Mouse (Mus musculus): ENCODE results near the gene Cpn1. TPM values are rescaled to one million over a fixed set of nuclear protein-coding genes. Genes with fewer than 3 reads are reported as not detected.

Gene Cpn1
- total RNA-seq, 2 experiments from 2014 or later = 0.36 TPM; not detected in 1

DNA sequence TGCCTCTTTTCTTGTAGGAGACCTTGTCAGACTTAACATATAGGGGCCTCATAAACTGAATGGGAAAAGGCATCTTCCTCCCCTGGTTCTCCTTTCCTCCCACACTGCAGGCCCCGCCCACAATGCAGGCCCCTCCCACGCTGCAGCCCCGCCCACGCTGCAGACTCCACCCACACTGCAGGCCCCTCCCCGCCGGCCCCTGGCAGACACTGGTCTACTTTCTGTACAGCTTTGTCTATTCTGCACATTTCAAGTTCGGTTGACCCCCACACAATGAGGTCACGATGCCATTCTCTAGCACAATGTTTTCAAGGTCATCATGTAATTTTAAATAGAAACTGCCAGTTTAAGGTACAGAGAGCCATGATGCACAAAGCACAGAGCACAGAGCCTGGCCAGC lies 62.0 kb downstream of the Cpn1 start:
- no peak for TF ChIP-seq CTCF (conservative IDR thresholded peaks at IDR 0.05)
- H3K4me3 ChIP-seq = no peak overlapping the region
- DNase-seq (ENCODE audit: low spot score in 2 of 2) = no peak
- H3K27ac ChIP-seq = no peak overlapping the region

DNA sequence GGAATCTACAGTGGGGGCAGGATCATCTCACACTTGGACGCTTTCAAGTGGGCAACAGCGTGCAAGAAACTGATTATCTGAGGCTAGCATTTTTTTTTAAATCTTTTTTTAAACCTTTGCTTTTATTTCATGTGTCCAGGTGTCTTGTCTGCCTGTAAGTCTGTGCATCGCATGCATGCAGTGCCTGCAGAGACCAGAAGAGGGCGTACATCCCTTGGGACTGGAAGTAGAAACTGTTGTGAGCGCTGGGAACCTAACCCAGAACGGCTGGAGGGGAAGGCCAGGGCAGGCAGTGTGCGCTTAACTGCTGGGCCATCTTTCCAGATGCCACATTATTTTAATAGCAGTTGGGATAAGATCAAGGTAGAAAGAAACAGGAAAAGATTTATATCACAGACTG lies 63.4 kb downstream of the Cpn1 start:
- no peak for DNase-seq (ENCODE audit: low spot score in 2 of 2)
- H3K4me3 ChIP-seq = no peak overlapping the region
- no peak overlapping the region for H3K27ac ChIP-seq
- peak; percentile 50 for TF ChIP-seq CTCF (conservative IDR thresholded peaks at IDR 0.05)

DNA sequence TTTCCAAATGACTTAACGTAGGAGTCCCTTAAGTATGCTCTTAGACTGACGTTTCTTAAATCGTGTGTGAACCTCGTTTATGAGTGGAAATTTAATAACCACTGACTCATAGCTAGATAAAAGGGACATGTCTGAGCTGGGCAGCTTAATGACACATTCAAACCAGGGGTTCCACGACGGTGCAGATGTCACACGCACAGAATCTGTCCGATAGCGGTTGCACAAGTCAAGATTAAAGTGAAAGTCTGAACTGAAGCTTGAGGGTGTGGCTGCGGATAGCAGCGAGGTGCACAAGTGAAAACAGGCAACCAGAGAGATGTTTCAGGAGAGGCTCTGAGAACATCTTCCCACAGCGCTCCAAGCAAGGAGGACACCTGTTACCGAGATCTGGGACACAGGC lies 64.9 kb downstream of the Cpn1 start:
- DNase-seq (ENCODE audit: low spot score in 2 of 2) = no peak
- TF ChIP-seq CTCF (conservative IDR thresholded peaks at IDR 0.05) = no peak
- no peak overlapping the region for H3K4me3 ChIP-seq
- H3K27ac ChIP-seq = no peak overlapping the region

DNA sequence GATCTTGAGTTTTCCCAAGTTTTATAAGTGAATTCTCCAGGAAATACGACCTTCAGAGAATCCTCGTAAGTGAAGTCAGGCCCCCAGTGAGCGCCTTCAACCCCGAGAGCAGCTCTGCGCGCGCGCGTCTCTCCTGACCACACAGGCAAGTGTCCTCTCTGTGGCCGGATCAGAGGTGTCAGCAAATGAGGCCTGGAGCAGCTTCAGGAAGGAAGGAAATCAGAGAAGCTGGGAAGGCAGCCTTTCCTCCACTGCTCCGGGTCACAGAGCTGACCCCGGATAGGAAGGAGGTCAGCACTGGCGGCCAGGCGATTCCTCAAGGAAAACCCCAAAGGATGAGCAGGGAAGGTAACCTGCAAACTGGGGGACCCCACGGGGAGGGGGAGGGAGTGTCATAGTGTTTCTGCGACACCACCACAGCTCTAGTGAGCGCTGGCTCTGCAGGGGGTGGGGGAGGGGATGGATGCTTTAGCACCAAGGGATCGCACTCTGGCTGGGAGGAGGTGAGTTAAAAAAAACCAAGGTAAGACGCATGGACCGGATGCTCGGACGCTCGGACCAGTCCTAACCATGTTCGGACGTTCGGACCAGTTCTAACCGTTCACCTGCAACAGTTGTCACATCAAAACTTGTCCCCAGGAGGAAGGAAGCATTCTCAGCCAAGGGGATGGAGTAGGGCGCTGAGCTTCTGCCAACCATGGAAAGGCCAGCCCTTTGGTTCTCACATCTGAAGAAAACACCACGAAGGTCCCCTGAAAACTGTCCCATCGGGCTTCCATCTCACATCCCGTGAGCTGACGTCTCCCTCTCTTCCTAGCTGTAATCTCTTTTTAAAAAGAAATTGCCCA lies 65.7 kb downstream of the Cpn1 start:
- Histone ChIP-seq H3K4me3 (no peak overlapping the region), H3K27ac (no peak overlapping the region)
- no peak for TF ChIP-seq CTCF (conservative IDR thresholded peaks at IDR 0.05)
- no peak for DNase-seq (ENCODE audit: low spot score in 2 of 2)

DNA sequence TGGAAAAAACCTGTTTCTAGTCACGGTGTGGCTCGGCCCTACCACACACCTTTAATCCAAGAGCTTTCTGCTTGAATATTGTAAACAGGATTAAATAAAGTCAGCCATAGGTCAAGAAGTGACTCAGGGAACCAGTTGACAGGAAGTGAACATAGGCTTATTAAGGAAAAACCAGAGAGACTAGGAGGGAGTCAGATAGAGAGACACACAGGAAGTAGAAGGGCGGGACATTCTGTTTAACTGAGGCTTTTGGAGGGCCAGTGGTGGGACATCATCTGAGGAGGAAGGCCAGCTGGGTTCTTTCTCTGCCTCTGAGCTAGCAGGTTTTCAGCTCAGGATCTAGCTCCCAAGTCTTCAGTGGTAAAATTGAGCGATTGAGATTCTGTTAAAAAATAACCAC lies 66.5 kb downstream of the Cpn1 start:
- no peak overlapping the region for H3K4me3 ChIP-seq
- DNase-seq (ENCODE audit: low spot score in 2 of 2) = no peak
- no peak overlapping the region for H3K27ac ChIP-seq
- TF ChIP-seq CTCF (conservative IDR thresholded peaks at IDR 0.05) = no peak

DNA sequence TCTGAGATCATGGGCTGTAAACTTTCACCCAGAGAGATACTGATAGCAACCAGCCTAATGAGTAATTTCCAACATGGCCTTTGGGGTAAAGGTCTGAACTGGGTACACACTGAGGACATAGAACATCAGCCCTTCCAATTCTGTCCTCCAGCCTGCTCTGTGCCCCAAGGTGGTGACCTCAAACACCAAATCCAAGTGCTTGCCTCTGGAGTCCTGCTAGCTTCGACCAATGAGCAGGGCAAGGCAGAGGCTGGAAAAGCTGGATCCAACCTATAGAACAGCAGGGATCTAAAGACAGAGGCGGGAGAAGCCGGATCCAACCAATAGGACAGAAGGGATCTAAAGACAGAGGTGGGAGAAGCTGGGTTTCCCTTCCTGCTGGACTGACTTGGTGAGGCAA lies 67.5 kb downstream of the Cpn1 start:
- H3K27ac ChIP-seq = no peak overlapping the region
- H3K4me3 ChIP-seq = no peak overlapping the region
- DNase-seq (ENCODE audit: low spot score in 2 of 2) = no peak
- no peak for TF ChIP-seq CTCF (conservative IDR thresholded peaks at IDR 0.05)

DNA sequence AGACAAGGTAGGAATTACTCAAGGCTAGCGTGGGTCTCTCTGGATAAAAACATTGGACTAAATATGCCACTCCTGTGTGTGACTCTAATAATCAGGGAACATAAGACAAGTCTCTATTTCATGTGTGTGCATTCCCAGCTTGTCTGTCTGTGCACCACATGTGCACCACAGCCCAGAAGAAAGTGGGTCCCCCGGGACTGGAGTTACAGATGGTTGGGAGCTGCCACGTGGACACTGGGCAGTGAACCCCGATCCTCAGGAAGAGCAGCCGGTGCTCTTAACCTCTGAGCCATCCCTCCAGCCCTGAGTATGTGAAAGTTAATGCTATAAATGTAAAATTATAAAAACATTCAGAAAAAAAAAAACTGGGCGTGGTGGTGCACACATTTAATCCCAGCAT lies 68.6 kb downstream of the Cpn1 start:
- H3K27ac ChIP-seq = no peak overlapping the region
- DNase-seq (ENCODE audit: low spot score in 2 of 2) = no peak
- no peak for TF ChIP-seq CTCF (conservative IDR thresholded peaks at IDR 0.05)
- H3K4me3 ChIP-seq = no peak overlapping the region

DNA sequence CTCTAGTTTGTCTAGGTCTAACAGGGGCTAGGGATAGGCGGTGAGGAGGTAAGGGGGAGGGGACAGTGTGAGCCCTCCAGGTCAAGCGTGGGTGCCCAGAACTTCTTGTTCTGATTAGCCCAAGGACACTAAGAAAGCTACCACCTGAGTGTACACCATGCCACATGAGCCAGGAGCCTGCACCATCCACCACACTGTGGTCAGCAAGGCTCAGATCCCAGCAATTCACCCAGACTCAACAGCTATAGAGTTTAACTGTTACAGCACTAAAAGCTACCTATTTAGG lies 69.0 kb downstream of the Cpn1 start:
- no peak for DNase-seq (ENCODE audit: low spot score in 2 of 2)
- no peak overlapping the region for H3K27ac ChIP-seq
- no peak overlapping the region for H3K4me3 ChIP-seq
- TF ChIP-seq CTCF (conservative IDR thresholded peaks at IDR 0.05) = no peak

DNA sequence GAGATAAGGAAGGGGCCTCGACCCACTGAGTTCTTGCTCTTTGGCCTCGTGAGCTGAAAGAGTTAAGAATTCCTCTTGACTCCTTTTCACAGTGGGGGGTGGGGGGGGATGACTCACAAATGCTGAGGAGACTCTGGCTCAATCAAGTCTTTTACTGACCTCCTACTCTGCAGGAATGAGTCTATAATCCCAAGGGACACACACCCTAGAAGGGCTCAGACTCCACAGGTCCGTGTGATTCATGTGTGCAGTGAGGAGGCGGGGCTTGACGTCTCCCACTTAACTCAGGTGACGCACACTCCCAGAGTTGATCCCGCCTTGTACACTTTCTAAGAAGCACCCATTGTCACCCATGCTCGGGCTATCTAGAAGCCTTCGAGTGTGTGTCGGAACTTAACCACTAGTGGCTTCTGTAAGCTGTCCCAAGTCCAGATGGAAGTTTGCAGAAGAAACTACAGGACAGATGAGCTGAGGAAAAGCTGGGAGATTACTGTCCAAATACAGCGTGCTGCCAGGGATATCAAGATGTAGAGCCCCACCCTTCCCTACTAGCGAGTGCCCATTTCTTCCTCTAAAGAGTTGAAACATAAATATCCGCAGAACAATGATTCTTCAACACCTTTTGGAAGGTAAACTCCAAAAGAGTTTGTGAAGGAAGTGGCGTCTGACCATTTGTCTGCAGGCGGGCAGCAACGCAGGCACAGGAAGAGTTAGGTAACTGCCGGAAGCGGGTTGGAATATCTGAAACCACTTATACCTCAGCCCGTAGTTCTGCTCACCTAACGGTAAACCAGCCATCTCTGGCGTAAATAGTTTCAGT lies 69.6 kb downstream of the Cpn1 start:
- H3K4me3 ChIP-seq = no peak overlapping the region
- DNase-seq (ENCODE audit: low spot score in 2 of 2) = no peak
- no peak for TF ChIP-seq CTCF (conservative IDR thresholded peaks at IDR 0.05)

DNA sequence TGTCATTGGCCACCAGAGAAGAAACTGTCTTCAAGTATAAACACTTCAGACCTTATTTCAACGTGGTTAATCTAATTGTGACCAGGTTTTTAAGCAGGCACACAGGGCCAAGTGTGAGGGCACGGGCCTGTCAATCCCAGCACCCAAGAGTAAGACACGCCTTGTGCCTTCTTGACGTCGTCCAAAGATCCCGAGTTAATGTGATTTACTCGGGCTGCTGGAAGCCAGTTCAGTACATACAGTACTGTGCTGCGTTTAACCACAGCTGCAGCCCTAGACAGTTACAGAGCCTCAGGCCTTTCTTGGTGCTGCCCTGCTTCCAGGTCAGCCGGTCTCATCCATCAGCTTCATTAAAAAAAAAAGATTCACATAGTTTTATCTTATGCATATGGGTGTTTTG lies 70.9 kb downstream of the Cpn1 start:
- no peak for DNase-seq (ENCODE audit: low spot score in 2 of 2)
- no peak for TF ChIP-seq CTCF (conservative IDR thresholded peaks at IDR 0.05)
- H3K4me3 ChIP-seq = no peak overlapping the region
- no peak overlapping the region for H3K27ac ChIP-seq

More for the DNA sequence above, 69.6 kb downstream of the Cpn1 start:
- H3K27ac ChIP-seq = no peak overlapping the region

DNA sequence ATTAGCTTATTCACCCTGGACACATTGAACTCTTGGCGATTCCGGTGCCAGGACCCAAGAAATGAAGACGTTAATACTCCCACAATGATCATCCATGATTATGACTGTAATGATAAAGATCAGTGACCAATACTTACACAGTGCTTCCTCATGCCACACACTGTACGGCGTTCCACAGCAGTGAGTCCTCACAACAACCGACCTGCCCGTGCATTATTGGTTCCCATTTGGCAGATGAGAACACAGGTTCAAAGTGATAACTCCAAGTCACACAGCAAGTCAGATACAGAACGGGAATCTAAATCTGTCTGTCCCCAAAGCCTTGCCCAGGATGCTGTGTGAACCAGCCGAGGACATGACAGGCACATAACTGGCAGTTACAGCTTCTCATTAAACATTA lies 71.4 kb downstream of the Cpn1 start:
- no peak for DNase-seq (ENCODE audit: low spot score in 2 of 2)
- no peak overlapping the region for H3K27ac ChIP-seq
- TF ChIP-seq CTCF (conservative IDR thresholded peaks at IDR 0.05) = no peak
- H3K4me3 ChIP-seq = no peak overlapping the region

DNA sequence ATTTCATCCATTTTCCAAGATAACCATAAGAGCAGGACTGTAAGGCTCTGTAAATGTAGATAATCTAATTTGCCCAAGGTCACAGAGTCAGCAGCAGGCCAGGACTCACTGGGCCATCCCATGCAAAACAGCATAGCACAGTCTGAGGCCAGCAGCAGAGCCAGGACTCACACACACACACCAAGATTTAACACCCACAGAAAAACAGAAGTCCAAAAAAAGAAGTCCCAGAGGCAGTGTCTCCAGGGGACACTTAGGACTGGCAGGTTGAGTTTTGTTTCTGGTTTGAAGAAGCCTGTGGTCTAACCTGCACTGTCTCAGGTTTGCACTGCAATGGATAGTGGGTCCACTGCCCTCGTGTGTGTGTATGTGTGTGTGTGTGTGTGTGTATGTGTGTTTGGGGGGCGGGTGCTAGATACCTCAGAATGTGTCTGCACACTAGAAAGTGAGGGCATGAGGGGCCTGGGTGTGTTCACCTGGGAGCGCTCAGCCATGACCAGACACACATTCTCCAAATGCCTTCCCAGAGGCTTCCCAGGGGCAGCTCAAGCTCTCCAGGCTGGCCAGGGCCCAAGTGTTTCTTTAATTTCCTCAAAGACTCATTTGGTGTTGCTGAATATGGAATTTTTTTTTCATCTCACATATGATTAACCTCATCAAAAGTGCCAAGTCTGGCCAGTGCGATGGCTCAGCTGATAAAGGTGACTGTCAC lies 73.4 kb downstream of the Cpn1 start:
- TF ChIP-seq CTCF (conservative IDR thresholded peaks at IDR 0.05) = no peak
- Histone ChIP-seq H3K27ac (no peak overlapping the region), H3K4me3 (no peak overlapping the region)
- no peak for DNase-seq (ENCODE audit: low spot score in 2 of 2)

DNA sequence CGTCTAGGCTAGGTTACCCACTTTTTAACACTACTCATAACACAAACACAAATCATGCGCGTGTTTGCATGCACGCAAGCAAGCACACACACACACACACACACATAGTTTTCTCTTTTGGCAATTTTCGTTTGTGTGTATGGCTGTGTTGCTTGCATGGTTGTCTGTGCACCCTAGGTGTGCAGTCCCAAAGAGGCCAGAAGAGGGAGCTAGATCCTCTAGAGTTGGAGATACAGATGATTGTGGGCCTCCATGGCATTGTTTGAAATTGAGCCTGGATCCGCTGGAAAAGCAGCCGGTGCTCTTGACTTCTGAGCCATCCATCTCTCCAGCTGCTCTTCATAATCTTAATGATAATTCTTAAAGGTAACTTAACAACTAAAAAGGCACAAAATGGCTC lies 79.9 kb downstream of the Cpn1 start:
- no peak; the same call in 1 of the 2 replicates for TF ChIP-seq CTCF (conservative IDR thresholded peaks at IDR 0.05)
- DNase-seq (ENCODE audit: low spot score in 2 of 2) = no peak
- Histone ChIP-seq H3K4me3 (no peak overlapping the region), H3K27ac (no peak overlapping the region)

Other genes starting within 250 kb of the Cpn1 start
- gene Cutc, start 233.6 kb downstream of the Cpn1 start, total RNA-seq (2021) = 1 to 10 TPM; 6.6 to 7.6 TPM
- 10 to 100 TPM; 13.6 to 19.4 TPM for gene Cox15, start 233.6 kb downstream of the Cpn1 start, total RNA-seq (2021)
- not detected for gene Abcc2, start 204.4 kb downstream of the Cpn1 start, total RNA-seq (2021)
- gene Dnmbp, start 46.4 kb downstream of the Cpn1 start, total RNA-seq (2021) = 1 to 10 TPM; 9.2 to 9.3 TPM
- not detected for gene Cyp2c23, start 42.7 kb upstream of the Cpn1 start, total RNA-seq (2021)
- gene Erlin1, start 83.2 kb upstream of the Cpn1 start, total RNA-seq (2021) = 10 to 100 TPM; 17.8 to 20.4 TPM
- 10 to 100 TPM; 47.1 to 58.0 TPM for gene Chuk, start 120.9 kb upstream of the Cpn1 start, total RNA-seq (2021)
- 10 to 100 TPM; 18.0 to 19.4 TPM for gene Cwf19l1, start 149.3 kb upstream of the Cpn1 start, total RNA-seq (2021)
- 10 to 100 TPM; 58.3 to 60.8 TPM for gene Bloc1s2, start 159.9 kb upstream of the Cpn1 start, total RNA-seq (2021)
- gene Pkd2l1, start 205.9 kb upstream of the Cpn1 start, total RNA-seq (2021) = under 1 TPM; 0.15 to 0.31 TPM
- gene Scd3, start 216.7 kb upstream of the Cpn1 start, total RNA-seq (2021) = 1 to 10 TPM; 1.6 to 2.2 TPM

All from layer of hippocampus, adult 2 months (tissue).